Comparison of ENCODE assay signal across 8 mouse cellular contexts in genomic region chr7:25754738-25755467, GRCm38 (mm10). TPM values are rescaled to one million over a fixed set of nuclear protein-coding genes. Genes with fewer than 3 reads are reported as not detected.
DNase-seq lines count a peak whose midpoint lies in the region; ATAC-seq and TF ChIP-seq lines count a peak whose summit lies in the region.

Gene Hnrnpul1 (minus strand): TSS chr7:25754757.

- H3K9ac ChIP-seq in heart, embryonic 12.5 days = peak within 1 kb of the TSS; percentile 99
- peak within 1 kb of the TSS; percentile 99 for H3K9ac ChIP-seq in kidney, postnatal 0 days (ENCODE audit: low read depth, low read length)
- peak within 1 kb of the TSS; percentile 100 for H3K9ac ChIP-seq in liver, embryonic 11.5 days (ENCODE audit: low read depth, low read length)
- peak within 1 kb of the TSS; percentile 99 for H3K9ac ChIP-seq in stomach, embryonic 14.5 days (replicated peaks; ENCODE audit: low read depth, low read length)

- WGBS in heart, embryonic 12.5 days = under 1% methylated on average over 55 of the region's 55 CpGs
- under 1% methylated on average over 55 of the region's 55 CpGs for WGBS in kidney, postnatal 0 days
- WGBS in liver, embryonic 11.5 days = under 1% methylated on average over 55 of the region's 55 CpGs
- under 1% methylated on average over 55 of the region's 55 CpGs for WGBS in stomach, embryonic 14.5 days

- peak; percentile 99 for DNase-seq in CD4-positive helper T cell, adult 2 months (ENCODE audit: low read depth, low spot score)
- DNase-seq in brain, embryonic 18.5 days (ENCODE audit: low read depth, low spot score) = peak; percentile 99
- peak; percentile 100 for DNase-seq in kidney, postnatal 0 days (ENCODE audit: low spot score)
- DNase-seq in liver, embryonic 11.5 days (ENCODE audit: low spot score) = peak; percentile 97
- DNase-seq in naive thymus-derived CD4-positive, alpha-beta T cell, adult 2 months (ENCODE audit: low read depth) = peak; percentile 100

- TF ChIP-seq CTCF in kidney, postnatal 0 days (IDR thresholded peaks at IDR 0.05; ENCODE audit: low read depth) = peak; percentile 63

- peaks cover 22% of the 10 kb centered on the region for H3K4me1 ChIP-seq in heart, embryonic 12.5 days (replicated peaks)
- H3K4me1 ChIP-seq in kidney, postnatal 0 days (replicated peaks; ENCODE audit: insufficient read depth, low read length) = peaks cover 9% of the 10 kb centered on the region
- H3K4me1 ChIP-seq in liver, embryonic 11.5 days (replicated peaks; ENCODE audit: control insufficient read depth, insufficient read depth, low read length) = peaks cover 18% of the 10 kb centered on the region
- peaks cover 14% of the 10 kb centered on the region for H3K4me1 ChIP-seq in stomach, embryonic 14.5 days (ENCODE audit: control insufficient read depth, insufficient read depth, low read length)

- ATAC-seq in erythroid progenitor cell, adult 5-6 weeks (replicated peaks; ENCODE audit: low FRiP score, poor library complexity, severe bottlenecking) = peak; percentile 89
- ATAC-seq in heart, embryonic 12.5 days (ENCODE audit: insufficient number of reproducible peaks, low FRiP score) = peak; percentile 94
- ATAC-seq in kidney, postnatal 0 days (replicated peaks; ENCODE audit: low FRiP score, low read depth) = peak; percentile 93
- ATAC-seq in liver, embryonic 11.5 days (replicated peaks; ENCODE audit: low FRiP score) = peak; percentile 89
- ATAC-seq in stomach, embryonic 14.5 days (ENCODE audit: insufficient number of reproducible peaks, insufficient read depth, low FRiP score, low read depth) = peak; percentile 94

- H3K9me3 ChIP-seq in heart, embryonic 12.5 days (replicated peaks) = no peaks in the 10 kb centered on the region
- H3K9me3 ChIP-seq in kidney, postnatal 0 days (replicated peaks; ENCODE audit: low read length) = no peaks in the 10 kb centered on the region
- no peaks in the 10 kb centered on the region for H3K9me3 ChIP-seq in liver, embryonic 11.5 days (ENCODE audit: control insufficient read depth, low read length)
- H3K9me3 ChIP-seq in stomach, embryonic 14.5 days (ENCODE audit: control insufficient read depth, low read depth, low read length) = no peaks in the 10 kb centered on the region

- peak within 1 kb of the TSS; percentile 79 for H3K4me3 ChIP-seq in heart, embryonic 12.5 days
- H3K4me3 ChIP-seq in kidney, postnatal 0 days (replicated peaks; ENCODE audit: low read depth, low read length) = peak within 1 kb of the TSS; percentile 93
- peak within 1 kb of the TSS; percentile 97 for H3K4me3 ChIP-seq in liver, embryonic 11.5 days (ENCODE audit: low read depth, low read length)
- H3K4me3 ChIP-seq in stomach, embryonic 14.5 days (ENCODE audit: low read depth, low read length) = peak within 1 kb of the TSS; percentile 99

- H3K36me3 ChIP-seq in heart, embryonic 12.5 days = peaks cover 27% of the 10 kb centered on the region
- H3K36me3 ChIP-seq in kidney, postnatal 0 days (ENCODE audit: insufficient read depth, low read length) = peaks cover 11% of the 10 kb centered on the region
- H3K36me3 ChIP-seq in liver, embryonic 11.5 days (ENCODE audit: control insufficient read depth, insufficient read depth, low read length) = peaks cover 13% of the 10 kb centered on the region
- peaks cover 25% of the 10 kb centered on the region for H3K36me3 ChIP-seq in stomach, embryonic 14.5 days (ENCODE audit: control insufficient read depth, insufficient read depth, low read length)

- H3K27ac ChIP-seq in heart, embryonic 12.5 days (ENCODE audit: poor library complexity, severe bottlenecking) = peak within 1 kb of the TSS; percentile 99
- peak within 1 kb of the TSS; percentile 99 for H3K27ac ChIP-seq in kidney, postnatal 0 days
- H3K27ac ChIP-seq in liver, embryonic 11.5 days (ENCODE audit: low read depth, low read length) = peak within 1 kb of the TSS; percentile 97
- peak within 1 kb of the TSS; percentile 97 for H3K27ac ChIP-seq in stomach, embryonic 14.5 days (ENCODE audit: low read length)

- H3K27me3 ChIP-seq in heart, embryonic 12.5 days (replicated peaks) = no peaks in the 10 kb centered on the region
- no peaks in the 10 kb centered on the region for H3K27me3 ChIP-seq in kidney, postnatal 0 days (ENCODE audit: insufficient read depth, low read length)
- no peaks in the 10 kb centered on the region for H3K27me3 ChIP-seq in liver, embryonic 11.5 days (replicated peaks; ENCODE audit: control insufficient read depth, insufficient read depth, low read length)
- no peaks in the 10 kb centered on the region for H3K27me3 ChIP-seq in stomach, embryonic 14.5 days (ENCODE audit: control insufficient read depth, insufficient read depth, low read length)

- peak within 1 kb of the TSS; percentile 88 for H3K4me2 ChIP-seq in heart, embryonic 12.5 days
- peak within 1 kb of the TSS; percentile 88 for H3K4me2 ChIP-seq in kidney, postnatal 0 days (ENCODE audit: low read length)
- peak within 1 kb of the TSS; percentile 98 for H3K4me2 ChIP-seq in liver, embryonic 11.5 days
- peak within 1 kb of the TSS; percentile 98 for H3K4me2 ChIP-seq in stomach, embryonic 14.5 days (replicated peaks; ENCODE audit: low read depth, low read length)

RNA-seq across cellular contexts. Expression of gene Hnrnpul1, which starts in this region (rescaled TPM):
- 186 and 195 TPM in 2 replicates for total RNA-seq in erythroid progenitor cell, adult 5-6 weeks (2015; ENCODE audit: low replicate concordance)
- 179 and 256 TPM in 2 replicates for total RNA-seq in erythroid progenitor cell, adult 5-6 weeks (2017; ENCODE audit: low replicate concordance)
- polyA plus RNA-seq in heart, embryonic 12.5 days (2016; fragmentation: Nextera tagmentation; extraction: Ambion mirVana) = 57.0 and 60.9 TPM in 2 replicates
- polyA plus RNA-seq in kidney, postnatal 0 days (2015; fragmentation: Nextera tagmentation; extraction: Ambion mirVana) = 50.0 and 56.0 TPM in 2 replicates
- polyA plus RNA-seq in liver, embryonic 11.5 days (2014; fragmentation: Nextera tagmentation; extraction: Ambion mirVana) = 67.2 and 68.6 TPM in 2 replicates
- 77.2 and 77.8 TPM in 2 replicates for polyA plus RNA-seq in stomach, embryonic 14.5 days (2014; fragmentation: Nextera tagmentation; extraction: Ambion mirVana)

Comparison
In these comparisons a context has a peak if more than half of its experiments do, and no peak if none do; other contexts are left out.
1. Peak in every context shown above with its lines: DNase-seq, ATAC-seq, H3K4me3 ChIP-seq and H3K27ac ChIP-seq.